Mouse (Mus musculus): ENCODE measurements around the gene Slit3. TPM values are rescaled to one million over a fixed set of nuclear protein-coding genes. Genes with fewer than 3 reads are reported as not detected.

Gene Slit3
- polyA plus RNA-seq, 2 experiments, result 32.9 to 33.0 TPM

DNA sequence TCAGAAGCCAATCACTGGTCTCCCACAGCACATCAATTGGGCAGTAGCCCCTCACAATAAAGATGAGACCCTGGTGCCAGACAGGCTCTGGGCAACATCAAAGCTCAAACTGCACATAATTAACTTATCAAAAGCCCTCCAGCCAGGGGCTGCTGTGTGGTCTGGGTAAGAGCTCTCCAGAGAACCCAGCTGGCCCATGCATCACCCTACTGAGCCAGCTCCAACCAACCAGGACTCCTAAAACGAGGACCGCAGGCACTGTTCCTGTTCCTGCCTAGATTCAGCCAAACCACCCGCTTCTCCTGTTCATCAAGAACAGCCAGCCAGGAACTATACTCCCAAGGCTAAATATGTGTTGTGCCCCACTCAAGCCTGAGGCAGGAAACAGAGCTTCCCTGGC lies 549.7 kb downstream of the Slit3 start:
- WGBS, result 33% methylated on average over 3 of the region's 3 CpGs

GRCm38 (mm10) chr11:35673050-35673449 lies 552.0 kb downstream of the Slit3 start:
- no peak overlapping the region for H3K9ac ChIP-seq (ENCODE audit: low read depth, low read length, severe bottlenecking)
- 77% methylated on average over 7 of the region's 7 CpGs for WGBS
- ATAC-seq (ENCODE audit: low FRiP score, low read depth), result no peak
- DNase-seq (ENCODE audit: low spot score), result no peak
- H3K4me2 ChIP-seq (replicated peaks; ENCODE audit: low read depth, low read length, severe bottlenecking), result no peak overlapping the region
- H3K27me3 ChIP-seq (ENCODE audit: control insufficient read depth, insufficient read depth, low read length), result no peaks in the 10 kb centered on the region
- no peak overlapping the region for H3K4me3 ChIP-seq (replicated peaks; ENCODE audit: low read length)
- TF ChIP-seq POLR2A (IDR thresholded peaks at IDR 0.05; ENCODE audit: borderline replicate concordance, extremely low read depth, insufficient read depth, insufficient read length), result no peak
- H3K27ac ChIP-seq (replicated peaks; ENCODE audit: low read depth, low read length), result no peak overlapping the region
- H3K4me1 ChIP-seq (ENCODE audit: control insufficient read depth, insufficient read depth, low read length), result 0 out of 2 replicates have a peak, but pooled peaks cover 2% of the 10 kb centered on the region
- H3K9me3 ChIP-seq (ENCODE audit: control insufficient read depth, low read length), result no peaks in the 10 kb centered on the region
- peaks cover 7% of the 10 kb centered on the region; the same call in 1 of the 2 replicates for H3K36me3 ChIP-seq (ENCODE audit: control insufficient read depth, insufficient read depth, low read length)

More for the DNA sequence above, 549.7 kb downstream of the Slit3 start:
- no peak overlapping the region for H3K4me2 ChIP-seq (replicated peaks; ENCODE audit: low read depth, low read length, severe bottlenecking)
- no peaks in the 10 kb centered on the region for H3K9me3 ChIP-seq (ENCODE audit: control insufficient read depth, low read length)
- H3K4me1 ChIP-seq (ENCODE audit: control insufficient read depth, insufficient read depth, low read length), result 0 out of 2 replicates have a peak, but pooled peaks cover 2% of the 10 kb centered on the region
- no peak for TF ChIP-seq POLR2A (IDR thresholded peaks at IDR 0.05; ENCODE audit: borderline replicate concordance, extremely low read depth, insufficient read depth, insufficient read length)
- peaks cover 7% of the 10 kb centered on the region; the same call in 1 of the 2 replicates for H3K36me3 ChIP-seq (ENCODE audit: control insufficient read depth, insufficient read depth, low read length)
- no peak for DNase-seq (ENCODE audit: low spot score)
- no peaks in the 10 kb centered on the region for H3K27me3 ChIP-seq (ENCODE audit: control insufficient read depth, insufficient read depth, low read length)
- ATAC-seq (ENCODE audit: low FRiP score, low read depth), result no peak
- no peak overlapping the region for H3K9ac ChIP-seq (ENCODE audit: low read depth, low read length, severe bottlenecking)
- H3K4me3 ChIP-seq (replicated peaks; ENCODE audit: low read length), result no peak overlapping the region
- no peak overlapping the region for H3K27ac ChIP-seq (replicated peaks; ENCODE audit: low read depth, low read length)

DNA sequence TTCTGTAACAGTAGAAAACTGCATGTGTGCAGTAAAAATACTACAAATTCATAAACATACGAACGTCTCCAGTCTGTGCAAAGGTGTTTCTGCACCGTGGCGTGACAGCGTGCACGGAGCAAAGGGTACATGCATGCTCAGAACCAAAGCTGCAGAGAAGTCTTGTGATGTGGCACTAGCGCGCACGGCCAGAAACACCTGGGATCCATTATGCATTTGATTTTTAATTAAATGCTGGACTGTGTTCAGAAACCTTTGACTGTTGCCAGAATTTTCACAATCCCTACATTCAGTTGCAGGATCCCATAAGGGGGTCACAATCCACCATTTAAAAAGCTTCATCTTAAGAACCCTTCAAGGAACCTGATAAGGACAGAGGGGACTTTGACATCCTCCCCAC lies 553.2 kb downstream of the Slit3 start:
- no peak overlapping the region for H3K4me2 ChIP-seq (replicated peaks; ENCODE audit: low read depth, low read length, severe bottlenecking)
- DNase-seq (ENCODE audit: low spot score) (no peak), ATAC-seq (ENCODE audit: low FRiP score, low read depth) (no peak; the same call in 1 of the 2 replicates)
- no peak for TF ChIP-seq POLR2A (IDR thresholded peaks at IDR 0.05; ENCODE audit: borderline replicate concordance, extremely low read depth, insufficient read depth, insufficient read length)
- 0 out of 2 replicates have a peak, but pooled peaks cover 2% of the 10 kb centered on the region for H3K4me1 ChIP-seq (ENCODE audit: control insufficient read depth, insufficient read depth, low read length)
- H3K9me3 ChIP-seq (ENCODE audit: control insufficient read depth, low read length), result no peaks in the 10 kb centered on the region
- no peak overlapping the region for H3K4me3 ChIP-seq (replicated peaks; ENCODE audit: low read length)
- no peak overlapping the region for H3K9ac ChIP-seq (ENCODE audit: low read depth, low read length, severe bottlenecking)
- no peaks in the 10 kb centered on the region for H3K27me3 ChIP-seq (ENCODE audit: control insufficient read depth, insufficient read depth, low read length)
- H3K36me3 ChIP-seq (ENCODE audit: control insufficient read depth, insufficient read depth, low read length), result peaks cover 11% of the 10 kb centered on the region; the same call in 1 of the 2 replicates
- H3K27ac ChIP-seq (replicated peaks; ENCODE audit: low read depth, low read length), result no peak overlapping the region
- WGBS, result 39% methylated on average over 9 of the region's 9 CpGs

DNA sequence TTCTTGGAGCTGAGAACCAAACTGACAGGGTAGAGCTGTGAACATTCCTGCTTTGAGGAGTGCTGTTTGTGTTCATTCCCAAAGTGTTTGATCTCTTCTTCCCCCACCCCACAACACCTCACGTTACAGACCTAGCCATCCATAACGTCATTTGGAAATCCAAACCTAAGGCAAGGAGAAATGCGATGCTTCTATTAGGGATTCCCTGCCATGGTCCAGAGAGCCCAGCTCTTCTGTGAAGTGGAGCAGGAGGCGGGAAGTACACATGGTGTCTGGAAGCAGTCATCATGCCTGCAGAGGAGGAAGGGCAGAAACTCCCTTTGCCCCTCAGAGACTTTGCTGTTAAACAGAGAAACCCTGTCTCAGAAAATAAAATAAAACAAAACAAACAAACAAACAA lies 555.7 kb downstream of the Slit3 start:
- 0 out of 2 replicates have a peak, but pooled peaks cover 6% of the 10 kb centered on the region for H3K36me3 ChIP-seq (ENCODE audit: control insufficient read depth, insufficient read depth, low read length)
- no peak for DNase-seq (ENCODE audit: low spot score)
- ATAC-seq (ENCODE audit: low FRiP score, low read depth), result no peak

GRCm38 (mm10) chr11:35679976-35680375 lies 559.0 kb downstream of the Slit3 start:
- TF ChIP-seq POLR2A (IDR thresholded peaks at IDR 0.05; ENCODE audit: borderline replicate concordance, extremely low read depth, insufficient read depth, insufficient read length), result no peak
- no peak for ATAC-seq (ENCODE audit: low FRiP score, low read depth)

More for the DNA sequence above, 555.7 kb downstream of the Slit3 start:
- no peaks in the 10 kb centered on the region for H3K27me3 ChIP-seq (ENCODE audit: control insufficient read depth, insufficient read depth, low read length)
- H3K4me1 ChIP-seq (ENCODE audit: control insufficient read depth, insufficient read depth, low read length), result 0 out of 2 replicates have a peak, but pooled peaks cover 2% of the 10 kb centered on the region
- no peak overlapping the region for H3K4me2 ChIP-seq (replicated peaks; ENCODE audit: low read depth, low read length, severe bottlenecking)
- no peak for TF ChIP-seq POLR2A (IDR thresholded peaks at IDR 0.05; ENCODE audit: borderline replicate concordance, extremely low read depth, insufficient read depth, insufficient read length)
- H3K9ac ChIP-seq (ENCODE audit: low read depth, low read length, severe bottlenecking), result no peak overlapping the region
- no peaks in the 10 kb centered on the region for H3K9me3 ChIP-seq (ENCODE audit: control insufficient read depth, low read length)
- 26% methylated on average over 4 of the region's 4 CpGs for WGBS
- no peak overlapping the region for H3K27ac ChIP-seq (replicated peaks; ENCODE audit: low read depth, low read length)
- no peak overlapping the region for H3K4me3 ChIP-seq (replicated peaks; ENCODE audit: low read length)

More at GRCm38 (mm10) chr11:35679976-35680375, 559.0 kb downstream of the Slit3 start:
- no peak overlapping the region for H3K27ac ChIP-seq (replicated peaks; ENCODE audit: low read depth, low read length)
- peaks cover 7% of the 10 kb centered on the region; the same call in 1 of the 2 replicates for H3K36me3 ChIP-seq (ENCODE audit: control insufficient read depth, insufficient read depth, low read length)
- WGBS, result 58% methylated on average over 5 of the region's 5 CpGs
- H3K9ac ChIP-seq (ENCODE audit: low read depth, low read length, severe bottlenecking), result no peak overlapping the region
- DNase-seq (ENCODE audit: low spot score), result no peak
- no peaks in the 10 kb centered on the region for H3K4me1 ChIP-seq (ENCODE audit: control insufficient read depth, insufficient read depth, low read length)
- no peak overlapping the region for H3K4me2 ChIP-seq (replicated peaks; ENCODE audit: low read depth, low read length, severe bottlenecking)
- no peaks in the 10 kb centered on the region for H3K9me3 ChIP-seq (ENCODE audit: control insufficient read depth, low read length)
- no peak overlapping the region for H3K4me3 ChIP-seq (replicated peaks; ENCODE audit: low read length)
- H3K27me3 ChIP-seq (ENCODE audit: control insufficient read depth, insufficient read depth, low read length), result no peaks in the 10 kb centered on the region

All from limb, embryonic 14.5 days (tissue).